Mouse (Mus musculus) left cerebral cortex, adult 11 months (tissue): ENCODE data around the gene Lmf2.

ENCODE experiments used
- DNase-seq: peaks from one replicate; pipeline ENCODE4 v3.0.0; 2022; ENCODE audit warnings: low spot score

Gene Lmf2

DNA sequence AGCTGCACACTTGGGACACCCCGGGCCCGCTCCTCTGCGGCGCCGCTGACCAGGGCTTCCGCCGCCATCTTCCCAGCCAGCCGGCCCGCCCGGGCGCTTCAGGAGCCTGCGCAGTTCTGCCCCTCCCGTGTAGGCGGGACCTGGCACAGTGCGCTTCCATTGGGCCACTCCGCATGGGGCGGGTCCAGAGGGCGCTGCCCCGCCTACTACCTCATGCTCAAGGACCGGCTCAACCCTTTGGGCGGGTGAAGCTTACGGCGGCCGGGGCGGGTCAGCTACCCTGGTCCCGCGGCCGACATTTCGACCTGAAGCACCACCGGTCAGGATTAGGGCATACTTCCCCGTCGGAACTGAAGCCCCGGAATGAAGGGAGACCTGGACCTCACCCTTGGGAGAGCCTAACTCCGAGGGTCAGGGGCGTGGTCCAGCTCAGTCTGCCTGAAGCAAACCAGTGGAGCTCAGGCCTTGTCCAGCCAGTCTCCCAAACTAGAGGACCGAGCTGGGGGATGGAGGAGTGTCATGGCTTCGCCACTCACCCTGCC lies 40.2 kb downstream of the Lmf2 start, which contains the start of gene Sbf1:
Gene Sbf1, minus strand, starts transcription at position 122 of the 542 bp plus-strand sequence.
- peak; percentile 96 for DNase-seq

DNA sequence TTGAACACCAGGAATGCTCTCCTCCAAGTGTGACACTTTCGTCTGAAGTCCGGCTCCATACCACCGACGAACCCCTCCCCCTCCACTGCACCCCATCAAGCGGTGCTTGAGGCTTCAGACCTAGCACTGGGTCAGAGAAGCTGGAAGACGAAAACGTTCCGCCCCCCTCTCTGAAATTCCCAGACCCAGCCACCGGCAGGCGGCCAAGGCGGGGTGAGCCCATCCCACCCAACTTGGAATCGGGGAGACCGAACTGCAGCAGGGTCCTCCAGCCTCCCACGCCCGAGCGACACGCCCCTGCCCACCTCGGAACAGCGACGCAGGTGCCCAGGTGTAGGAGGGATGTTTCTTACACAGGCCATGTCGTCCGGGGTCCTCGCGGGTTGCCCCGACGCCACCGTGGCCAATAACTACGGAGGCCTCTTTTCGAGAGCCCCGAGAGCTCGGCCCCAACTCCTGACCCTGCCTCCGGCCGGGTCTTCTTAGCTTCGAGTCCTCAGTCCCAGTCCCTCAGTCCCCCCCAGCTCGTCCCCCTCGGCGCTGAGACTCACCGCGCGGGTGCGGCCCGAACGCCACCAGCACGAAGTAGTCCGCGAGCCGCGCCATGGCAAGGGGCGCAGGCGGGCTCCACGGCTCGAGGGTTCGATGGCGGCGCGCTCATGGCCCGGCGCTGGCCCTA lies 40.8 kb downstream of the Lmf2 start:
- no peak for DNase-seq

DNA sequence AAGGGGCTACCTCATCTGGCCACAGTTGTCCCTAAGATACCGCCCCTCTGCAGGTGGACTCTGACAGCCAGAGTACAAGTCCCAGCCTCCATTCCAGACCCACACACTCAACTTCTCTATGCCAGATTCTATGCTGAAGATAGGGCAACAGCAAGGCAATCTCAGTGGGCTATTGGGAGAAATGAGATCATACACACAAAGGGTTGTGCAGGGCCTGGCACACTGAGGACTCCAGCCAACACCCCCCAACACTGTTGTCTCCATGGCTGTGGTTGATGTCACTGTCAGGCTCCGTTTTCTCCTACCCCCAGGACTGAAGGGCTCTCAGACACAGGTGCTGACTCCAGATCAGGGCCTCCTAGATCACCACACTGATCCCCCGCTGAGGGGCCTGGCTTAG lies 41.4 kb downstream of the Lmf2 start:
- DNase-seq = no peak

GRCm38 (mm10) chr15:89313359-89313758 lies 42.1 kb downstream of the Lmf2 start:
- DNase-seq = no peak

DNA sequence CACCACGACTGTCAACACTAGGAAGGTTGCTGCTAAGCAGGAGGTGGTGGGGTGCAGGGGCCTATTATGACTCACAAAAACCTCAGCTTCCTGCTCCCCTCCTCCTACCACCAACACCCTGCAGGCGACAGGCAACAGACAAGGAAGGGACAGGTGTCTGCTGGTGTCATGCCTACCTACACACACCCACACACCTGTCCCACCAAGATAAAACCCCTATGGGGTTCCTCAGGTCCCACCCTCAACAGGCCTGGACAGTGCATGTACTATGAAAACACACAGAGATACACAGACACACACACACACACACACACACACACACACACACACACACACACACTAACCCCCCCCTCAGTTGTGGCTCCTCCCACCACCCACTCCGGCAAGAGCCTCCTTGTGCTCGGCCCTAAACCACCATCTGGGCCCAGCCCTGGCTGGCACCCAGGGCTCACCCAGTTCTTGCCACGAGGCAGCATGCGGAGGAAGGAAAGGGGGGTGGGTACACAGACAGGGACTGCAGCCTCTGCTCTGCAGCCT lies 45.4 kb downstream of the Lmf2 start:
- peak; percentile 73 for DNase-seq

DNA sequence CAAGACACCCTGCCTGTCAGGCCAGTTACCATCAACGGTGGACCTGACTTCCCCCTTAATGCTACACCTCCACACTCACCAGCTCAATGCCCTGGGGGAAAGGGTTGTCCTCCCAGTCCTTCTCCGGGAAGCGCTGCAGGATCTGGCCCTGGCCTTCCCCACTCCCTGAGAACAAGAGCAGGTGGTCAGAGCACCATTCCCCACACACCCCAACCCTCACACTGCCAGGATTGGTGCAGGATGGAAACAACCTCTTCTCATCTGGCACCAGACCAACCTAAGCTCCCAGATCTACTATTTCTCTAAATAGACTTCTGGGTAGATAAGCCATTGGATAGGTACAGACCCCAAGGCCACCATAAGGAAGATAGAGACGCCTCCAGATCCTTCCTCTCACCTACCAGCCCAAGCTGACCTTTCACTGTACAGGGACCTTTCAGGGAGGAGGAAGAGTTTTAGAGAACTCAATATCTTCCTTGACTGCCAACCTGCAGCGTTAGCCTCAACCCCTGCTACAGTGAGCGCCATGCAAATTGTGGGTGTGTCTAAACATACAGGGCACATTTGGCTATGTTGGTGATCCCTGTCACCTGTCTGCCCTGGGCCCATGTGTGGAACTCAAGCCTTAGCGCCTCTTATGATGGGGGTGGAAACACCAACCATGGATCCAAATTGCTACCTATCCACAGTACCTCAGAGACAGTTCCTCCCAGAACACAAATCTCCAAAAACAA lies 46.9 kb downstream of the Lmf2 start:
- no peak for DNase-seq

DNA sequence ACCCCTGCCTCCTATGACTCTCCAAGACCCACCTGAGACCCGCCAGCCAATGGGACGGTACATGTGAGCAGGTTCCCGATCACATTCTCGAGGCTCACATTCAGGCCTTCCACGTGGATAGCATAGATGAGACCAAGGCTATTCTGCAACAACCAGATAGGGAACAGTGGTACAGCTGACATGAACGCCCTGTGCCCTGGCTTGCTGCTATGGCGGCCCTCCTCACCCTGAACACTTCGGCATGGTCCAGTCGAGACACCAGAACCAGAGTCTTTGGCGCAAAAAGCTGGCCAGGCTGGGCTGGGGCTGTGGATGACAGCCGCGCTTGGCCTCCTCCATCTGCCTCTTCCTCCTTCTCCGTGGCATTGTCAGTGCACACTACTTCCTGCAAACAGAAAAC lies 48.0 kb downstream of the Lmf2 start:
- no peak for DNase-seq

- no peak for DNase-seq
These were observed 49.5 kb downstream of the Lmf2 start for GRCm38 (mm10) chr15:89305966-89306365.
